In the genomic region with DNA sequence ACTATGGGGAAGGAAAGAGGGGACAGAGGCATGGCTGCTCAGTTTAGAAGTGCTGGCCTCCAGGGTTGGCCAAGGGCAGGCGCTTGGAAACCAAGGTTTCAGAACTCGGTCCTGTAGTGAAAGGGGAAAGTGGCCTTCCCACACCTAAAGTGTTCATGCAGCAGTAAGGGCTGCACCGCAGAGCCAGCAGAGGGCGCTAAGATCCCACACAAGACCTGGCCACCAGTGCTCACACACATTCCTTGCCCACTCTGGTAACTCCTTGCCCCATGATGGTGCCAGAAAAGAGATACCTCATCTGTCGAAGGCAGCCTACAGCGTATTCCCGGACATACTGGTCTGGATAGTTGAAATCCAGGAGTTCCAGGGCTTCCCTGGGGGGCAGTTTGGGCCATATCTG, we compare ENCODE assay signal across 8 mouse cellular contexts. TPM values are rescaled to one million over a fixed set of nuclear protein-coding genes. Genes with fewer than 3 reads are reported as not detected.
A peak's percentile ranks its signal among the peaks of the same experiment; 100 is the strongest.
DNase-seq lines count a peak whose midpoint lies in the region; ATAC-seq lines count a peak whose summit lies in the region.

No protein-coding gene starts in this region.

- no peaks in the 10 kb centered on the region for H3K27me3 ChIP-seq in hindbrain, embryonic 16.5 days (replicated peaks; ENCODE audit: control insufficient read depth, insufficient read depth, low read length)

- H3K4me3 ChIP-seq in hindbrain, embryonic 16.5 days (ENCODE audit: low read length), result no peak overlapping the region

- no peak overlapping the region for H3K4me2 ChIP-seq in hindbrain, embryonic 16.5 days (ENCODE audit: low read length)

- peak; percentile 49 for DNase-seq in T-cell, adult 2 months (ENCODE audit: low spot score)
- DNase-seq in cerebellum, postnatal 25 days, result peak; percentile 81 to 89
- peak; percentile 69 to 75 for DNase-seq in frontal cortex, postnatal 36 days (ENCODE audit: low spot score in 2 of 2)
- peak; percentile 59 for DNase-seq in left cerebral cortex, adult 11 months (ENCODE audit: low spot score)
- peak; percentile 66 to 67 for DNase-seq in right cerebral cortex, postnatal 36 days (ENCODE audit: low spot score in 2 of 2)
- DNase-seq in urinary bladder, postnatal 36 days (ENCODE audit: low spot score in 2 of 2), result peak; percentile 64 to 66

- no peaks in the 10 kb centered on the region for H3K9me3 ChIP-seq in hindbrain, embryonic 16.5 days (ENCODE audit: control insufficient read depth, low read length)

- WGBS in hindbrain, embryonic 16.5 days, result 39% methylated on average over 7 of the region's 7 CpGs

- H3K9ac ChIP-seq in hindbrain, embryonic 16.5 days (ENCODE audit: low read depth, low read length), result no peak overlapping the region

- H3K36me3 ChIP-seq in hindbrain, embryonic 16.5 days (ENCODE audit: control insufficient read depth, insufficient read depth, low read length), result peaks cover 4% of the 10 kb centered on the region; the same call in 1 of the 2 replicates

- no peak overlapping the region for H3K27ac ChIP-seq in hindbrain, embryonic 16.5 days (ENCODE audit: low read depth, low read length)

- peak; percentile 86 for ATAC-seq in hindbrain, embryonic 16.5 days
- ATAC-seq in megakaryocyte progenitor cell, adult 5-6 weeks (replicated peaks; ENCODE audit: poor library complexity), result peak; percentile 97

- H3K4me1 ChIP-seq in hindbrain, embryonic 16.5 days (ENCODE audit: control insufficient read depth, insufficient read depth, low read depth, low read length), result no peaks in the 10 kb centered on the region

RNA-seq across cellular contexts. Expression of gene Gm1123, which starts 27.0 kb away (rescaled TPM):
- 0.10 and 0.16 TPM in 2 replicates for polyA plus RNA-seq in hindbrain, embryonic 16.5 days (2015; fragmentation: Nextera tagmentation; extraction: Ambion mirVana)
- not detected in 2 replicates for total RNA-seq in megakaryocyte progenitor cell, adult 5-6 weeks (2015)
- not detected in 2 replicates for total RNA-seq in megakaryocyte progenitor cell, adult 5-6 weeks (2017)
